Mouse (Mus musculus) neural tube, embryonic 11.5 days (tissue): ENCODE data around the gene Faap20. TPM values are rescaled to one million over a fixed set of nuclear protein-coding genes. Genes with fewer than 3 reads are reported as not detected.

ENCODE experiments used
- polyA plus RNA-seq: library from polyadenylated mRNA; unstranded; fragments of >200 nt; fragmentation: Nextera tagmentation; extraction: Ambion mirVana; gene quantifications from 2 replicates; pipeline ENCODE4 v1.2.1, GENCODE M21; 2014

Faap20 gene
- polyA plus RNA-seq, 1 experiment from 2014 or later = 96.6 TPM

Other genes starting within 250 kb of the Faap20 start
- 1.4 and 1.6 TPM in 2 replicates for gene Plch2, start 193.0 kb upstream of the Faap20 start, polyA plus RNA-seq
- 6.9 and 8.3 TPM in 2 replicates for gene Pex10, start 182.8 kb upstream of the Faap20 start, polyA plus RNA-seq
- 143 and 145 TPM in 2 replicates for gene Rer1, start 163.4 kb upstream of the Faap20 start, polyA plus RNA-seq
- 3.9 and 5.3 TPM in 2 replicates for gene Morn1, start 163.2 kb upstream of the Faap20 start, polyA plus RNA-seq
- 15.1 and 16.6 TPM in 2 replicates for gene Ski, start 27.2 kb upstream of the Faap20 start, polyA plus RNA-seq
- 17.8 and 22.7 TPM in 2 replicates for gene Prkcz, start 111.6 kb downstream of the Faap20 start, polyA plus RNA-seq
- gene Gabrd, start 148.3 kb downstream of the Faap20 start, polyA plus RNA-seq = not detected in 2 replicates
- gene Cfap74, start 159.4 kb downstream of the Faap20 start, polyA plus RNA-seq = 5.4 and 5.6 TPM in 2 replicates
- not detected in 2 replicates for gene Tmem52, start 219.3 kb downstream of the Faap20 start, polyA plus RNA-seq
- 778 and 796 TPM in 2 replicates for gene Gnb1, start 241.6 kb downstream of the Faap20 start, polyA plus RNA-seq